Mouse (Mus musculus): Measurements from ENCODE around the gene Padi3. TPM values are rescaled to one million over a fixed set of nuclear protein-coding genes. Genes with fewer than 3 reads are reported as not detected.

Padi3 gene
- polyA plus RNA-seq, 1 experiment: 0.03 TPM

GRCm38 (mm10) chr4:140849310-140849709, 38.9 kb upstream of the Padi3 start:
- Histone ChIP-seq H3K27ac (ENCODE audit: insufficient read depth, low read depth, low read length) (no peak overlapping the region), H3K4me1 (ENCODE audit: control insufficient read depth, insufficient read depth, low read length) (no peaks in the 10 kb centered on the region), H3K36me3 (ENCODE audit: control insufficient read depth, insufficient read depth, low read length) (no peaks in the 10 kb centered on the region), H3K27me3 (replicated peaks; ENCODE audit: control insufficient read depth, insufficient read depth, low read length) (no peaks in the 10 kb centered on the region), H3K4me3 (ENCODE audit: insufficient read depth, low read depth, low read length) (no peak overlapping the region)
- 70% methylated on average over 11 of the region's 11 CpGs for whole genome bisulfite sequencing
- DNase-seq: no peak
- no peak for TF ChIP-seq CTCF (conservative IDR thresholded peaks at IDR 0.05; ENCODE audit: insufficient read depth, insufficient read length, low read depth, low read length)
- no peak for TF ChIP-seq POLR2A (IDR thresholded peaks at IDR 0.05; ENCODE audit: low read depth, low read length)

- Histone ChIP-seq H3K4me1 (ENCODE audit: control insufficient read depth, insufficient read depth, low read length) (no peaks in the 10 kb centered on the region), H3K27me3 (replicated peaks; ENCODE audit: control insufficient read depth, insufficient read depth, low read length) (no peaks in the 10 kb centered on the region), H3K36me3 (ENCODE audit: control insufficient read depth, insufficient read depth, low read length) (no peaks in the 10 kb centered on the region), H3K27ac (ENCODE audit: insufficient read depth, low read depth, low read length) (no peak within 1 kb of the TSS), H3K4me3 (ENCODE audit: insufficient read depth, low read depth, low read length) (no peak within 1 kb of the TSS)
- no peak for DNase-seq
- 52% methylated on average over 6 of the region's 6 CpGs for WGBS
- TF ChIP-seq CTCF (conservative IDR thresholded peaks at IDR 0.05; ENCODE audit: insufficient read depth, insufficient read length, low read depth, low read length) (no peak), POLR2A (IDR thresholded peaks at IDR 0.05; ENCODE audit: low read depth, low read length) (no peak)
Observed at GRCm38 (mm10) chr4:140845666-140846065, 35.2 kb upstream of the Padi3 start, which contains the start of gene Padi1. TSS of gene Padi1 (minus strand) at chr4:140845778.

- 45% methylated on average over 4 of the region's 4 CpGs for WGBS
Observed at GRCm38 (mm10) chr4:140844991-140845390, 34.5 kb upstream of the Padi3 start.

GRCm38 (mm10) chr4:140843670-140844280, 33.3 kb upstream of the Padi3 start:
- no peaks in the 10 kb centered on the region for H3K36me3 ChIP-seq (ENCODE audit: control insufficient read depth, insufficient read depth, low read length)
- TF ChIP-seq CTCF (conservative IDR thresholded peaks at IDR 0.05; ENCODE audit: insufficient read depth, insufficient read length, low read depth, low read length) (no peak), POLR2A (IDR thresholded peaks at IDR 0.05; ENCODE audit: low read depth, low read length) (no peak)
- H3K27ac ChIP-seq (ENCODE audit: insufficient read depth, low read depth, low read length): no peak overlapping the region
- H3K27me3 ChIP-seq (replicated peaks; ENCODE audit: control insufficient read depth, insufficient read depth, low read length): no peaks in the 10 kb centered on the region
- no peak overlapping the region for H3K4me3 ChIP-seq (ENCODE audit: insufficient read depth, low read depth, low read length)
- no peaks in the 10 kb centered on the region for H3K4me1 ChIP-seq (ENCODE audit: control insufficient read depth, insufficient read depth, low read length)
- DNase-seq: no peak
- 78% methylated on average over 15 of the region's 15 CpGs for WGBS

More at GRCm38 (mm10) chr4:140844991-140845390, 34.5 kb upstream of the Padi3 start:
- H3K4me1 ChIP-seq (ENCODE audit: control insufficient read depth, insufficient read depth, low read length): no peaks in the 10 kb centered on the region
- no peak overlapping the region for H3K4me3 ChIP-seq (ENCODE audit: insufficient read depth, low read depth, low read length)
- no peak for DNase-seq
- TF ChIP-seq POLR2A (IDR thresholded peaks at IDR 0.05; ENCODE audit: low read depth, low read length) (no peak), CTCF (conservative IDR thresholded peaks at IDR 0.05; ENCODE audit: insufficient read depth, insufficient read length, low read depth, low read length) (no peak)
- H3K36me3 ChIP-seq (ENCODE audit: control insufficient read depth, insufficient read depth, low read length): no peaks in the 10 kb centered on the region
- no peaks in the 10 kb centered on the region for H3K27me3 ChIP-seq (replicated peaks; ENCODE audit: control insufficient read depth, insufficient read depth, low read length)
- no peak overlapping the region for H3K27ac ChIP-seq (ENCODE audit: insufficient read depth, low read depth, low read length)

GRCm38 (mm10) chr4:140842909-140843308, 32.5 kb upstream of the Padi3 start:
- Histone ChIP-seq H3K36me3 (ENCODE audit: control insufficient read depth, insufficient read depth, low read length) (no peaks in the 10 kb centered on the region), H3K4me3 (ENCODE audit: insufficient read depth, low read depth, low read length) (no peak overlapping the region), H3K4me1 (ENCODE audit: control insufficient read depth, insufficient read depth, low read length) (no peaks in the 10 kb centered on the region), H3K27me3 (replicated peaks; ENCODE audit: control insufficient read depth, insufficient read depth, low read length) (no peaks in the 10 kb centered on the region), H3K27ac (ENCODE audit: insufficient read depth, low read depth, low read length) (no peak overlapping the region)
- 76% methylated on average over 1 of the region's 1 CpGs for WGBS
- no peak for TF ChIP-seq CTCF (conservative IDR thresholded peaks at IDR 0.05; ENCODE audit: insufficient read depth, insufficient read length, low read depth, low read length)
- TF ChIP-seq POLR2A (IDR thresholded peaks at IDR 0.05; ENCODE audit: low read depth, low read length): no peak
- no peak for DNase-seq

- Histone ChIP-seq H3K4me1 (ENCODE audit: control insufficient read depth, insufficient read depth, low read length) (no peaks in the 10 kb centered on the region), H3K36me3 (ENCODE audit: control insufficient read depth, insufficient read depth, low read length) (no peaks in the 10 kb centered on the region), H3K4me3 (ENCODE audit: insufficient read depth, low read depth, low read length) (no peak overlapping the region), H3K27me3 (replicated peaks; ENCODE audit: control insufficient read depth, insufficient read depth, low read length) (no peaks in the 10 kb centered on the region), H3K27ac (ENCODE audit: insufficient read depth, low read depth, low read length) (no peak overlapping the region)
- DNase-seq: no peak
- 41% methylated on average over 8 of the region's 8 CpGs for WGBS
- TF ChIP-seq POLR2A (IDR thresholded peaks at IDR 0.05; ENCODE audit: low read depth, low read length): no peak
- no peak for TF ChIP-seq CTCF (conservative IDR thresholded peaks at IDR 0.05; ENCODE audit: insufficient read depth, insufficient read length, low read depth, low read length)
Observed at GRCm38 (mm10) chr4:140837879-140838278, 27.4 kb upstream of the Padi3 start.

- no peak for DNase-seq
- Histone ChIP-seq H3K27me3 (replicated peaks; ENCODE audit: control insufficient read depth, insufficient read depth, low read length) (no peaks in the 10 kb centered on the region), H3K36me3 (ENCODE audit: control insufficient read depth, insufficient read depth, low read length) (no peaks in the 10 kb centered on the region), H3K4me3 (ENCODE audit: insufficient read depth, low read depth, low read length) (no peak overlapping the region), H3K4me1 (ENCODE audit: control insufficient read depth, insufficient read depth, low read length) (no peaks in the 10 kb centered on the region), H3K27ac (ENCODE audit: insufficient read depth, low read depth, low read length) (no peak overlapping the region)
- 52% methylated on average over 11 of the region's 11 CpGs for WGBS
- no peak for TF ChIP-seq POLR2A (IDR thresholded peaks at IDR 0.05; ENCODE audit: low read depth, low read length)
- no peak for TF ChIP-seq CTCF (conservative IDR thresholded peaks at IDR 0.05; ENCODE audit: insufficient read depth, insufficient read length, low read depth, low read length)
Observed at GRCm38 (mm10) chr4:140836208-140836866, 25.9 kb upstream of the Padi3 start.
